Mouse (Mus musculus) T-helper 2 cell (primary cell): ENCODE measurements around the gene 5430403G16Rik.
"Not testable (repeated sequence)": the region's sequence is repeated elsewhere in the genome, so short reads cannot be mapped to it uniquely, and the experiment has no call there.

ENCODE experiments used
- in situ Hi-C: fragments of 300-600 bp; cut with MboI, MseI; formaldehyde crosslinking; loops from one replicate; pipeline ENCODE4 v1.15.1; 2025; ENCODE audit warnings: high pct_unique_total_duplicates

The 5430403G16Rik gene

DNA sequence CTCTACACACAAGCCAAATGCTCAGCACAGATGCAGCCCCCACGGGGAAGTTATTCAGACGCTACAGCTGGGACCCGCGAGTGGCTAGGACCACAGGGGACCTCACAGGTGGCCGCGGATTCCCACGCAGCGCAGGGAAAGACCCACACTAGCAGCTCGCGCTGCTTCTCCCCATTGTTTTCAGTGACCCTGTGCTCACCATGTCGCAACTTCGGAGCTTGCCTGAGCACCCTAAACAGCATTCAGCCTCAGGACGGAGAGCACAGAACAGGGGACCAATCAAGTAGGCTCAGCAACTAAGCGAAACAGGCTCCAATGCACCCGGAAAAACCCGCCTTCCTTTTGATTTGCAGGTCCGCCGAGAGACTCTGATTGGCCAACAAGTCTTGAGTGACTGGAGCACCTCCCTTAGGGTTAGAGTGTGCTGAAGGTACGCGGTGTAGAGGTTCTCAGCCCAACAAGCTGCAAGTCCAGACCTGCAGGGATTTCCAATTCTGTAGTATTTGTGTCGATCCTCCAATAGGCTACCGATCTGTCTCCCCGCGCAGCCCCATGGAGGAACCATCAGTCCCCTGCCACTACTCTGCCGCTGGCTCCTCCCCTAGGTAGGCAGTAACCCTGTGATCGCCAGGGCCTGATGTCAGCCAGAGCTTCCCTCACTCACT is at the start of gene 5430403G16Rik:
Gene 5430403G16Rik, minus strand, starts transcription at position 505 of the 665 bp plus-strand sequence.
- in situ Hi-C loops, result loop anchor here (5.0 to 25.0 kb wide), 2 partner anchors 62 to 1228 kb away; partner anchors contain the start of genes 4930522L14Rik and Pcgf3

GRCm38 (mm10) chr5:109717341-109717740 is 26.5 kb upstream of the 5430403G16Rik start:
- in situ Hi-C loops, result not testable (repeated sequence)

GRCm38 (mm10) chr5:109691205-109691965 is 544 bp upstream of the 5430403G16Rik start:
- in situ Hi-C loops, result loop anchor here (5.0 to 25.0 kb wide), 2 partner anchors 61 to 1229 kb away; partner anchors contain the start of genes 4930522L14Rik and Pcgf3

- in situ Hi-C loops, result loop anchor here (25.0 kb wide), 1 partner anchor 1221 kb away; the partner anchor contains the start of gene Pcgf3
These were observed 7.9 kb downstream of the 5430403G16Rik start for GRCm38 (mm10) chr5:109682921-109683320.
